Mouse (Mus musculus) kidney, adult 8-10 months (tissue): ENCODE data around the gene Sgo1.
"Not testable (repeated sequence)": the region's sequence is repeated elsewhere in the genome, so short reads cannot be mapped to it uniquely, and the experiment has no call there.

Source experiments
- DNase-seq, 2 experiments: peaks; one replicate each; pipeline ENCODE4 v3.0.0; 2022

Gene Sgo1

DNA sequence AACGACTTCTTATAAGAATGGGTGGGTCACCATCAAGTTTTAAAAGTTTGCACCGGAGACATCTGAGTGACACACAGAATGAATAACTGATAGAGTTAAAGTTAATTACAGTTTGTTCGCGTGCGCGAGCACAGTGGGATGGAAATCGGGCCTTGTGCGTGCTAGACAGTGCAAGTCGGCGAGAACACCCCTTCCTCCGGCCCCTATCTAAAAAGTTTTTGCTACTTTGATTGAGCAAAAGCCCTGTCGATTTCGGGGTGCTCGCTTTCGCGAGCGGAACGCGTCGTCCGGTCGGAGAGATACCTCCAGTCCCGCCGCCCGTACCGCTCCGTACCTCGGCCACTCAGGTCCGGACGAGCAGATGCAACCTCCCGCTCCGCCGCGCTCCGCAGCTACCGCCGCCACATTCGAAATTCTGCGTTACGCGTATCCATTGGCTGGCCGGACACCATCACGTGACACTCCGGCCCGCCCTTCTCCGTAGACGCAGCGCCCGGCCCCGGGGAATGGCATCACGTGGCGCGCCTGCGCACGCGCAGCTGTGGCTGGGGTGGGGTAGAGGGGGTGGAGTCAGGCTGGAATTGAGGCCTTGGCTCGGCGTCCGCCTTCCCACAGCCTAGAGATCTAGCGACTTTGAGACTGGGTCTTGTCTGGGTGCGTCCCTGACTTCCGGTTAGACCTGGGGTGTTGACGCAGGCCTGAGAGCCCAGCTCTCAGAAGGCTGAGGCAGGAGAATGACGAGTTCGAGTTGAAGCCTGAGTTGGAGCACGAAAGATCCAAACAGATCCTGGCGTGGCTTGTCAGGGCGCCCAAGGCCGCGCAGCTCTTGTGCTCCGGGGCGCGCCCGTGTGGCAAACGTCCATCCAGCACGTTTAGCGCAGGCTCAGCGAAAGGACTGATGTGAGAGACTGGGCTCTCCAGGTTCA is at the start of gene Sgo1:
Gene Sgo1, minus strand, starts transcription at position 457 of the 926 bp plus-strand sequence.
- peak; percentile 96 to 97 for DNase-seq

DNA sequence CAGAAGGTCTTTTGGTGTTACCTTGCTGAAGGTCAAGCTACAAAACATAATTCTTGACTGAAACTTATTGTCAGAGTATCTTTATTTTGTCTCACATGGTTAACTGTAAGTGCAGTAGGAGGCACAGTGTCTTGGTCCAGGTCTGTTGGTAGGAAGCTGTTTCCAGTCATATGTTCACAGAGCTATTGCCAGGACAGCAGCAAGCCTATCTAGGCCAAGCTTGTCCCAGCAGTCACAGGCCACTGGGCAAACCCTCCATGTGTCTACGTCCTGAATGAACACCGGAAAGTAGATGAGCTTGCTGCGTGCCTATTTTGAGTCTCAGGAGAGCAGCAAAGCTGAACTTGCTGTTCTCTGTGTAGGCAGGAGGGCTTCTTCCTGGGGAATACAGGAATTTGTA is 29.8 kb upstream of the Sgo1 start:
- DNase-seq: not testable (repeated sequence)

DNA sequence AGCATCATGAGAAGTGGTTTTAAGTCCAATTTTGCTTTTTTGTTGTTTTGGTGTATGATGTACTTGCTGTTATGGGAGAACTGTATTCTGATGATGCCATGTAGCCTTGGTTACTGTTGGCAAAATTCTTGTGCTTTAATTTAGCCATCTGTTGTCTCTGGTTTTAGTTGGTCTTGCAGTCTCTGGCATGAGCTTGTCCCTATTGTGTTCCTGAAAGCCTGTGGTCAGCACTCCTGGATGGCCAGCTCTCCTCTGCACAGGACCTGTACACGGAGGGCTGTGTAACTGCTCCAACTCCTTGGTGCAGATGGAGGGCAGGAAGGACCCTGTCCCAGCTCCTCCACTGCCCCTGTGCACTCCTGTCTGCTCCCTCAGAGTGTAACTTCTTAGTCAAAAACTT is 29.3 kb upstream of the Sgo1 start:
- no peak for DNase-seq

DNA sequence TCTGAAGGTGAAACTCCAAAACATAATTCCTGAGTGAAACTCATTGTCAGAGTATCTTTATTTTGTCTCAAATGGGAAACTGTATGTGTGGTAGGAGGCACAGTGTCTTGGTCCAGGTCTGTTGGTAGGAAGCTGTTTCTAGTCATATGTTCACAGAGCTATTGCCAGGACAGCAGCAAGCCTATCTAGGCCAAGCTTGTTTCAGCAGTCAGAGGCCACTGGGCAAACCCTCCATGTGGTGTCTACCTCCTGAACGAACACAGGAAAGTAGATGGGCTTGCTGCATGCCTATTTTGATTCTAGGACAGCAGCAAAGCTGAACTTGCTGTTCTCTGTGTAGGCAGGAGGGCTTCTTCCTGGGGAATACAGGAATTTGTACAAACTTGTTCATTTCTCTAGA is 26.0 kb upstream of the Sgo1 start:
- not testable (repeated sequence) for DNase-seq

GRCm38 (mm10) chr17:53714453-53714852 is 25.3 kb upstream of the Sgo1 start:
- DNase-seq: no peak

DNA sequence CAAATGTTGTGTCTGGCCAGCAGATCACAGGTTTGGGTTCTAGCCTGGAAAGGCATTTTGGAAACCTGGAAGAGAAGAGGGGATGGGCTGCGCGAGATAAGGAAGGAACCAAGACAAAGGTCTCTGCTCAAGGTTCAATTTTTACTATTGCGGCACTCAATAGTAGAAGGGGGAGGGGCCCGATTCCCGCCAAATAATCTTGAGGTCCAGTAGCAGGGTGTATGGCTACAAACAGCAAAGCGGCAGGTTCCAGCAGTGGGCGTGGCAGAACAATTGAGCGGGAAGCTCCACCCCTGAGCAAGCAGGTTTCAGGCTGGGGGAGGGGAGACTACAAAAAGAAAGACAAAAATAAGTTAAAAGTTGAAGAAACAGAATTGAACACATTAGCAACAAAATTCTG is 8.4 kb upstream of the Sgo1 start:
- DNase-seq: not testable (repeated sequence)

- peak; percentile 20 to 33 for DNase-seq
Observed at GRCm38 (mm10) chr17:53694039-53694438, 4.9 kb upstream of the Sgo1 start.

GRCm38 (mm10) chr17:53689946-53690345 is 813 bp upstream of the Sgo1 start:
- no peak for DNase-seq

DNA sequence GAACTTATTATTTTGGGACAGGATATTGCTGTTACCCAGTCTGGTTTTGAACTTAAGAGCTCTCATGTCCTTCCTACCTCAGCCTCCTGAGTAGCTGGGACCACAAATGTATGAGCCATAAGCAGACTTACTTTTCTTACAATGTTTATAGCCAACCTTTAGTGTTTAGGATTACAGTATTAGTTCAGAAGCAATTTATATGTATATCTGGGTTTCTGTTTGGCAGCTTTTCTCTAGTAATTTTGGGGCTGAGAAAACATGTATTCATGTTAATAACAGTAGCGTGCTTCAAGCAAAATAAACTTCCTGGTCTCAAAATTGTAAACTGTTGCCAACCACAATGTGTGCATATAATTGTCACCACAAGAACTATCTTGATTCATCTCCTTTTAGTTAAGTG is 812 bp downstream of the Sgo1 start:
- no peak for DNase-seq

- peak; percentile 27 to 28 for DNase-seq
Observed at GRCm38 (mm10) chr17:53678716-53679115, 10.4 kb downstream of the Sgo1 start.

DNA sequence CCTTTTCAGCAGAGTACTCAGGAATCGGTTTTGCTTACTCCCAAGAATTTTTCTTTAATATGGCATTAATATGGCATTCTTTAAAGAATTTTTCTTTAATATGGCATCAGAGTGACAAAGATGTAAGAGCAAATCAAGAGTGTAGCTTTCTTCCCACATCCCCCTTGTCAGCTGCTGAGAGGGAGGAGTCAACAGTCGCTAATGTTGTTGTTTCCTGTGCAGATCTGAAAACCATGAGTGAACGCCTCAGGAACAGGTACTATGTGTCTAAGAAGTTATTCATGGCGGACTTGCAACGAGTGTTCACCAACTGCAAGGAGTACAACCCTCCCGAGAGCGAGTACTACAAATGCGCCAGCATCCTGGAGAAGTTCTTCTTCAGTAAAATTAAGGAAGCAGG is 18.7 kb downstream of the Sgo1 start:
- DNase-seq: no peak

- DNase-seq: no peak
Observed at GRCm38 (mm10) chr17:53664703-53665382, 24.3 kb downstream of the Sgo1 start.

GRCm38 (mm10) chr17:53664267-53664666 is 24.9 kb downstream of the Sgo1 start:
- DNase-seq: no peak

- DNase-seq: no peak
Observed at GRCm38 (mm10) chr17:53661056-53661840, 27.9 kb downstream of the Sgo1 start.

GRCm38 (mm10) chr17:53659738-53660137 is 29.4 kb downstream of the Sgo1 start:
- no peak for DNase-seq

GRCm38 (mm10) chr17:53659230-53659629 is 29.9 kb downstream of the Sgo1 start:
- DNase-seq: no peak

GRCm38 (mm10) chr17:53658668-53659067 is 30.5 kb downstream of the Sgo1 start:
- no peak for DNase-seq

DNA sequence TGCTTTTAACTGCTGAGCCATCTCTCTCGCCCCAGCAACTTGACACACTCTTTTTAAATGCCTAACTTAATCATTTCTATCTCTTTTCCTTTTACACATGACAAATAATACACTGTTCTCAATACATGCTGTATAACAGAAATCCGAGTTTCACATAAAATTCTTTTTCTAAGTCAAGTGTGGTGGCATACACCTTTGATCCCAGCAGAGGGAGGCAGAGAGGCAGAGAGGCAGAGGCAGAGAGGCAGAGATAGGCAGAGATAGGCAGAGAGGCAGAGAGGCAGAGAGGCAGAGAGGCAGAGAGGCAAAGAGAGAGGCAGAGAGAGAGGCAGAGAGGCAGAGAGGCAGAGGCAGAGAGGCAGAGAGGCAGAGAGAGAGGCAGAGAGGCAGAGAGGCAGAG is 31.7 kb downstream of the Sgo1 start:
- peak in 1 of 2 experiments; percentile 19 for DNase-seq

DNA sequence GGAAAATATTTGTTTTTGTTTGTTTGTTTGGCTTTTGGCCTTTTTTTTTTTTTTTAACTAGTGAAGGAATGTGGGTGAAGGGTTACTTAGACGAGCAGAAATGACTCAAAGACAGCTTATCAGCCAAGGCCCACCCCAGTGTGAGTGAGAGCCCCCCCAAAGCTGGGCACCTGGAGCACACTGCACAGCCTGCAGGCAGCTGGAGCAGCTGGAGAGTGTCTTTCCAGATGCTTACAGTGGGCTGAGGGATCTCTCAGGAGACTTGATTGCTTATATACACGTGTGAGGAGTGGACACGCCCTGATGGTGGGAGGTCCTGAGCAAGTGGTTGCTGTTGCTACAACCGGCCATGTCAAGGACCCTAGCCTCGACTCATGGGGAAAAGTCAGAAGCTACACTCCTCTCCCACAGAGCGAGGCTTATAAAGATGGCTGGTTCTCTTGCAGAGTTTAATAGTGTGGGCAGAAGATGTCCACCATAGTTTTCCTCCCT is 32.7 kb downstream of the Sgo1 start:
- DNase-seq: no peak

- DNase-seq: no peak
Observed at GRCm38 (mm10) chr17:53655959-53656358, 33.2 kb downstream of the Sgo1 start.

DNA sequence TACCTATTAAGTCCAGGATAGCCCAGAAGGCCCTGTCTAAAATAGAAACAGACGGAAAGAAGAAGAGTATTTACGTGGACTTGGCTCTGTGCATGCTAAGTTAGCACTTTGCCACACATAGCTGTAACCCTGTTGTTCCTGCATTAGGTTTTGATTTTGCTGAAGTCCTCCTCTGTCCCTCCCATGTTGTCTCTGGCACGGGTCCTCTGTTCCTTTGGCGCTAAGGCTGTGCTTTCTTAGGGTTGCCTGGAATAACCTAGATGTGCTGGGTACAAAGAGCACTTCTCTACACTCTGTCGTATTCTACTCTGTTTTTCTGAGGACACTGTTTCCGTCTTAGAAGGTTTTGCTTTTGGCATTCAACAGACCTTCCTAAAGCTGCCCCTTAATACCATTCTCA is 34.1 kb downstream of the Sgo1 start:
- DNase-seq: peak; percentile 32 to 59

GRCm38 (mm10) chr17:53654596-53654995 is 34.5 kb downstream of the Sgo1 start:
- DNase-seq: no peak

DNA sequence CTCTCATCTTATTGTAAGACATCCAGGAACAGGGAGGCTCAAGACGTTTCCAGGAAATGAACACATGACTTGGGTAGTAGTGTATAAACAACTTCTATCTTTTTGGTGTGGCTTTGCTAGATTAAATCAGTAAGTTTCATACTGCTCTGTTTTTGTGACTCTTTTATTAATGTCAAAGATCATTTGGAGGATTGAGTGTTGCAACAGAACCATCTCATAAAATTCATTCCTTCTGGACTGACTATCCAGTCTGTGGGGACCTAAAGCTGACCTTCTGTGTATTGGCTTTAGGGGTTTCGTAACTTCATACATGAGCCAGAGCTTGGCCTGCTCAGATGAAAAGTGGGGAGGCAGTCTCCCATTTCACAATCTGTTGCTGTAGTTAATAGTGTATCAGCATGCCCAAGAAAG is 38.9 kb downstream of the Sgo1 start:
- peak in 1 of 2 experiments; percentile 12 for DNase-seq
